Mouse (Mus musculus) WW6 (cell line): ENCODE data around the gene Mvb12a.
A peak's percentile ranks its signal among the peaks of the same experiment; 100 is the strongest.

ENCODE experiments used
- DNase-seq: peaks from one replicate; pipeline ENCODE4 v3.0.0-alpha.2; 2013; ENCODE audit warnings: low read depth, low spot score

Gene Mvb12a

DNA sequence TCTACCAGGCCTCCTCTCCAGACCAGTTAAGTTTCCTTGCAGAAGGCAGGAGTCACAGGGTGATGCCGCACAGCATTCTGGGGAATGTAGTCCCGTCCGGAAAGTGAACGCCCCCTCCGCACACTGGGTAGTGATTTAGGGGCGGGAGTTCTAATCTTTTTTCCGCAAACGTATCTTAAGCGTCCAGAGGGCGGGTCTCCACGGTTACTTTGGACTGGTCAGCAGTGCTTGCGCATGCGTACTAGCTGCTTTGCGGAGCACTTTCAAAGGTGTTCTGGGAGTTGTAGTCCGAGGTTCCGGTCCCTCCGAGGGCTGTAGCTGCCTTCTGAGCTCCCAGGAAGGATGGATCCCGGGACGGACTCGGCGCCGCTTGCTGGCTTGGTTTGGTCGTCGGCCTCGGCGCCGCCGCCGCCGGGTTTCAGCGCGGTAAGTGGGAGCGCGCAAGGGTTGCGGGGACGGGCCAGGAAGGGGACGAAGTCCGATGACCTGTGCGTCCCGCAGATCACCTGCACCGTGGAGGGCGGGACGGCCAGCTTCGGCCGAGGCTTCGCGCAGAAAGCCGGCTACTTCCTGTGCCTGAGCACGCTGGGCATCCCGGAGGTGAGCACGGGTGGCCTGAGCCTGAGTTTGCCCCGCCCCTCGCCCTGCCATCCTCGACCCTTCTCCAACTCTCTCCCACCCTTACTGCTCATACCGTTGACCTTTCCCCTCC is at the start of gene Mvb12a:
Gene Mvb12a, plus strand, starts transcription at position 291 of the 712 bp plus-strand sequence.
- DNase-seq = peak; percentile 100

DNA sequence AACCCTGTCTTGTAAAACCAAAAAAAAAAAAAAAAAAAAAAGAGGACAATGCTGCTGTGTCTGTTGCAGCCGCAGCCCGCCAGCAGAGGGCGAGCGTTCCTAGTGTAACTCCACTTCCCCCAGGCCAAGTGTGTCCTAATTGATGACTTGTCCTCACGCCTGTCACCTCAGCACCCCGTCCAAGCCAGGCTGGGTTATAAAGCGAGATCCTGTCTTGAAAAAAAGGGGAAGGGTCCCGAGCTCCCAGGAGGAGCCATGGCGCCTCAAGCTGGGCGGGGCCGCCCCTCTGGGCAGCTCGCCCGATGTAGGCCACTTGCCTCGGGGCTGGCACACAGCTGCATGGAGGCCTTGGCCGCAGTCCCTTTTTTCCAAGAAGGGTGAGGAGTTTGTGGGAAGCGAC is 47.7 kb upstream of the Mvb12a start:
- DNase-seq = no peak

DNA sequence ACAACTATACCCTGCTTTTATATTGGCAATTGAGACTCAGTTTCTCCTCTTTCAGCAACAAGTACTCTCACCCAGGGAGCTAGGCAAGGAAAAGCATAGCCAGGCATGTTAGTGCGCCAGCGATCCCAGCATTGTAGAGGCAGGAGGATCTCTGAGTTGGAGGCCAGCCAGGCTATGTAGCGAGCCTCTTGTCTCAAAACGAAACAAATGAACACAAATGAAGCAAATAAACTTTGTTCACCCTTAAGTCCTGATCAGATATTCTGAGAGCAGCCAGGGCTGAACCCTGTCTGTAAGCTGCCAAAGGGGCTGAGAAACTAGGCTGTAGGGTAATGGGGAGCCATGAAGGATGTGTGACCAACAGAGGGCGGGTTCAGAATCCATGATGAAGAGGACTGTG is 46.9 kb upstream of the Mvb12a start:
- DNase-seq = no peak

DNA sequence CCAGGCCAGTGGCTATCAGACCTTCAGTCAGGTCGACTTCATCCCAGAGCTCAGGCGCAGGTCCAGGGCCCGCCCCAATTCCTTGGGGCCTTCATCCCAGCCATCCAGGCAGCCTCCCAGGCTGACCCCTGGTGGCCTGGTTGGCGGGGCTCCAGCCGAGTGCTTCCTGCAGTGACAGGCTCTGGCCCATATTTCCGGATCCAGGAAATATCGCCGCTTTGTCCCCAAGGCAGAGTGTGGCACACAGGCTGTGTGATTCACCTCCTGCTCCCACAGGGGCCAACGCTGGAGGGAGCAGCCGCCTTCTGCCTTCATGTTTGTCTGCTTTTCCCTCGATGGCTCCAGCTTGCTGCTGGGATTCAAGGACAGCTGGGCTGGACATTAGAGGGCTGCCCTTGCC is 46.2 kb upstream of the Mvb12a start:
- no peak for DNase-seq

DNA sequence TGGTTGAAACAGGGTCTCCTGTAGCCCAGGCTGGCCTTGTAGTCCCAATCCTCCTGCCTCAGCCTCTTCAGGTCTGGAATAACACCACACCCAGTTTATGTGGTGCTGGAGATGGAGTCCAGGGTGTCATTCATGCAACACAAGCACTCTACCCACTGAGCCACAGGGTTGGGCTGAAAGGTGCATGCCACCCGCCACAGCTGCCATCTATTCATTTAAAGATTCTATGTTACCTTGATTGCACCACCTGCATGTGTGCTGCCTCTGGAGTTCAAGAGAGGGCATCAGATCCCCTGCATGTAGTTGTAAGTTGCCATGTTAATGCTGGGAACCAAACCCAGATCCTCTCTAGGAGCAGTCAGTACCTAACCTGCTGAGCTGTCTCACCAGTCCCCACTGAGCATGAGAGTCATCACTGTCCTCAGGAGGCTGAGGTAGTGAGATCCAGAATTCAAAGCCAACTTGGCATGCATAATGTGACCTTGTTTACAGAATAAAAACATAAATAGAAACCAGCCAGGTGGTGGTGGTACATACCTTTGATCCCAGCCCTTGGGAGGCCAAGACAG is 45.6 kb upstream of the Mvb12a start:
- no peak for DNase-seq

DNA sequence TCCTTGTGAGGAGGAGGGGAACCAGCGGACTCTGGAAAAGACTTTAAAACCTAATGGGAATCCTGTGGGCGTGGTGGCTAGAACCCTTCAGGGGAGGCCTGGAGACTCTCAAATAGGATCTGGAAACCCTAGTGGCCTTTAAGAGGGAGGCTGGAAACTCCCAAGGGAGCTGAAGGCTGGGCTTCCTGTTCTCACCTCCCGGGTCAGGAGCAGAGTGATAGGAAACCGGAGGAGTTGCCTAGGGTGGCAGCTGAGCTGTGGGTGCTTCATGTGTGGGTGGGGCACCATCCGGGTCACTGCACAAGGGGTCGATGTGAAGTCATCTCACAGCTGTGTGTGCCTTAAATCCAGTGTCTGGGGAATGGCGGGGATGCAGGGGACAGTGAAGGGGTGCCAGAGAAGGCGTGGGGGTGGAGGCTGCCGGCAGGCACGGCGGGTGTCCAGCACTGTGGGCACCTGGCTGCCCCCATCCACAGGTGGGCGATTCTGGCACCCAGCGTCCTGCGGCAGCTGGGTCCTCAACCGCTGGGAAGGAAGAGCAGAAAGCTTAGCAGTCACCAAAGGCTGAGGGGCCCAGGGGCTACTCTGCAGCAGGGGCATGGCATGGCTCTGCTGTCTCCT is 44.7 kb upstream of the Mvb12a start:
- DNase-seq = no peak

DNA sequence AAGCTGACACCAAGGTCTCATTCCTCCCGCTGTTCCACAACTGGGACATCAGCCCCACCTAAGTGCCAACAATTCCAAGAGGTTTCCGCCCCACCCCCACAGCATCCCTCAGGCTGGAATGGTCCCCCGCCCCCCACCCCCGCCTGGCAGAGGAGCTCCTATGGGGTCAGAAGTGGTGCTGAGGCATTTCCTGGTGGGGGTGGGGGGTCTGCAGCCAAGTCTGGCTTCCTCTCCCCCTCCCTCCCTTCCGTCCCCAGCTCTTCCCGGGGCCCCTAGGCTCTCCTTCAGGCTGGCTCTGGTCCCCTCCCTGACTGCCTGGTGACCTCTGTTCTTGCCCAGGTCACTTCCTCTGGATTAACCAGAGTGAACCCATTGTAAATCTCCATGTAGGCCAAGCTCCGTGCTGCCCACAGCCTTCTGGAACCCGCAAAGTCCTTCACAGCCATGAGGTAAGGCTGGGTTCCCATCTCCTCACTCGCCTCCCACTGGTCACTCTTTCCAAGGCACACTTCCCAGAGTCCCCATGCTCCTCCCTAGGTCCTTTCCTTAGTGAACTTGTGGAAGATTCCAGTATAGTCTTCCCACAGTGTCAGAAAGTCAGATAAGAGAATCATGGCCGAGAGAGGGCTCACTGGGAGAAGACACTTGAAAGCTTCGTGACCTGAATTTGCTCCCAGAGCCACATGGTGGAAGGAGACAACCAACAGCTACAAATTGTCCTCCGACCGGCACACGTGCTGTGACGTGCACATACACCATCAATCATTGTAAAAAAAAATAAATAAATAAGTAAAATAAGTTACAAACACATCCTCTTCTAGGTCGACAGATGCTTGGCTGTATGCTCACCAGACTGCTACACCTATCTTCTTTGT is 43.7 kb upstream of the Mvb12a start:
- no peak for DNase-seq

DNA sequence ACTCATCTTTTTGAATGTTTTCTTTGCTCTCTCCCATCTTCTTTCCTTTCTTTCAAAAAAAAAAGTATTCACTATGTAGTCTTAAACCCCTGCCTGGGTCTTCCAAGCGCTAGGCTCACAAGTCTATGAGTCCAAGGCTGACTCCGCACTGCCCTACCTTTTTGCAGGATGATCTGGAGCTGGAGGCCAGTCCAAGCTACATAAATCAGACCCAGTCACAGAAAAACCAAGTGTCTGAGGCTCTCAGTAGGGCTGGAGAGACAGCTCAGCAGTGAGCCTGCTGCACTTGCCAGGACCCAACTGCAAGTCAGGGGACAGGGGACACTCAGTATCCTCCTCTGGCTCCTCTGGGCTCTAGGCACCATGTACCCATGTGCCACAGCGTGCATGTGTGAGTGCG is 38.4 kb upstream of the Mvb12a start:
- DNase-seq = no peak

DNA sequence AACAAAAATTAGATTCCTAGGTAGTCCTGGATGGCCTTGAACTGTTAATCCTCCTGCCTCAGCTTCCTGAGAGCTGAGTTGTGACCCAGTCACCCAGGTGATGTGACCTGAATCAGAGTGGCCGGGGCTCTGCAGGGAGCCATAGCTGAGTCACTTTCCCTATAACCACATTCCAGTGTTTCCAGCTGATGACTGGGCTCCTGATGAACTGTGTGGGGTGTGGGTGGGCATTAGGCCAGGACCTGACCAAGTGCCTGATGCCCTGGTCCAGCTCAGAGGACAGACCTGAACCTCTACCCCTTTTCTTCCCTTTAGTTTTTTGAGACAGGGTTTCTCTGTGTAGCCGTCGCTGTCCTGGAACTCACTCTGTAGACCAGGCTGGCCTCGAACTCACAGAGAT is 37.4 kb upstream of the Mvb12a start:
- DNase-seq = no peak

DNA sequence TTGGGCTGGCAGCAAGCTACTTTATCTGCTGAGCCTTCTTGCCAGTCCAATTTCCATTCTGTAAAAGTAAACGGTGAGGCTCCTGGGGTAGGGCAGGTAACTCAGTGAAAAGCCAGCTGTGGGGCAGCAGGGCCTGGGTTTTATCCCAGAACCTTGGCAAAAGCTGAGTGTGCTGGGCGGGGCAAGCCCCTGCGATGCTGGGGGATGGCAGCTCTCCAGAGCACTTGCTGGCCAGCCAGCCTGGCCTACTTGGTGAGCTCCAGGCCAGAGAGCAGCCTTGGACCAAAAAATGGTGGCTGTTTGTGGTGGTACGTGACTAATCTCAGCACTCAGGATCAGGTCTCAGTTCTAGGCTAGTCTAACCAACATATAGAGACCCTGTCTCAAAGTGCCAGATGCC is 36.7 kb upstream of the Mvb12a start:
- no peak for DNase-seq

DNA sequence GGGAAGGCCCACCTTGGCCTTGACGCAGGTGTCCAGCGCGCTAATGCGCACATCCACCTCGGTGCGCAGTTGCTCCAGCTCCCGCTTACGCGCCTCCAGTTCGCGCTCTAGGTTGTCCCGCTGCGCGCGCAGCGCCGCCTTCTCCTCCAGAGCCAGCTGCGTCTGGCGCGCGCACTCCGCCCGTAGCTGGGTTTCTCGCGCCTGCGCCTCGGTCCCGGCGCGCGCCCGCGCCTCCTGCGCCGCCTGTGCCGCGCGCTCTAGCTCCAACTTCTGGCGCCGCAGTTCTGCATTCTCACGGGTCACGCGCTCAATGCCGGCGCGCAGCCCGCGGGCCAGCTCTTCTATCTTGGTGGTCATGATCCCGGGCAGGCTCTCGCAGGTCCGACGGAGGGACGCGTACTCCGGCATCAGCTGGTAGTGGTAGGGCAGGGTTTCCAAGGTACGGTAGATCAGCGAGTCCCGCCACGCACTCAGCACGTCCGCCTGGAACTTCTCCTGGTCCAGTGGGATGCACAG is 35.1 kb upstream of the Mvb12a start:
- DNase-seq = peak; percentile 94

DNA sequence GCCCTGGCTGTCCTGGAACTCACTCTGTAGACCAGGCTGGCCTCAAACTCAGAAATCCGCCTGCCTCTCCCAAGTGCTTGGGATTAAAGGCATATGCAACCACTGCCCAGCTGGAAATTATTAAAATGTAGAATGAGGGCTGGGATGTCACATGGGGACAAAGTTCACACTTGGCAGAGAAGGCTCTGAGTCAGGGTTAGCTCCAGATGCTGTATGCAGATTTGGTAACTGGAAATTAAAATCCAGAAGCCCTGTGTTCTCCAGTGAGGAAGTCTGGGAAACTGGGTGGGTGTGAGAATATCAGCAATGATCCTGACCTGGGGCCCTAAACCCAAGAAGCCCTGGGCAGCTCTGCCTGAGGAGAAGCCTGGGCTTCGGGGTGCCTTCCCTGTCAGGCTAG is 33.4 kb upstream of the Mvb12a start:
- DNase-seq = no peak

DNA sequence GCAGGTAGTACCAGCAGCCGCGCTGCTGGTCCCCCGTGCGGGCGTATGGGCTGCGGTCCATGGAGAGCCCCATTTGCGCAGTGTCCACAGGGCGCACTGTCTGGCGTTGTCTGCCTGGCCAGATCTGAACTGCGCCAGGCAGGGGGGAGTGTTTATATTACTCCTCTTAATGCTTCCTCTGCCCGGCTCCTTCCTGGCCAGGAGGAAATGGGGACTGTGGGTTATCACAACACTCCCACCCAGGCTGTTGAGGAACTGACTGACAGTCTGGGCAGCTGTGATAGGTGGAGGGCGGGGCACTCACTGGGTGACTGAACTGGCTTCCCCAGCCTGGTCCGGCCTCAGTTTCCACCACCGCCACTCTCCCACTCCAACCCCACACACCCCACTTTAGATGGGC is 31.1 kb upstream of the Mvb12a start, which contains the start of gene Plvap:
Gene Plvap, minus strand, starts transcription at position 109 of the 400 bp plus-strand sequence.
- DNase-seq = no peak

DNA sequence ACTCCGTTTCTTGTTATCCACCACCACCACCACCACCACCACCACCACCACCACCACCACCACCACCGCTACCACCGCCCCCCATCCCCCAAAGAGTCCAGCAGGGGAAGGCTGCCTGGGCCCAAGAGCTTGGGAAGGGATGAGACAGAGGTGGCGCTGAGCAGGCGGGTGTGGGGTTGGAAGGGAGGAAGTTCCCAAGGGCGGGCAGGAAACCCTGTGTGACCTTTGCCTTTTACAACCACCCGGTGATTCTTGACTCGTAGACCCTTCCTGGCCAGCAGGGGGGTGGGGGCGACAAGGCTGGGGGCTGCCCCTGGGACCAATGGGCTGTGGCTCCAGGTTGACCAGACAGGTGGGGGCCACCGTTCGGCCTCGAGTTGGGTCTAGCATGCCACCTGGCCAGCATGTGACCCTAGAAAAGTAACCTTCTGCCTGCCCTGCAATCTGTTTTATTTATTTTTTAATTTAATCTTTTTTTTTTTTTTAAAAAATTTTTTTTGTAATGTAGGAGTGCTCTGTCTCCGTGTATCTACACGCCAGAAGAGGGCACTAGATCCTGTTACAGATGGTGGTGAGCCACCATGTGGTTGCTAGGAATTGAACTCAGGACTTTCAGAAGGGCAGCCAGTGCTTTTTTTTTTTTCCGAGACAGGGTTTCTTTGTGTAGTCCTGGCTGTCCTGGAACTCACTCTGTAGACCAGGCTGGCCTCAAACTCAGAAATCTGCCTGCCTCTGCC is 29.5 kb upstream of the Mvb12a start:
- no peak for DNase-seq

DNA sequence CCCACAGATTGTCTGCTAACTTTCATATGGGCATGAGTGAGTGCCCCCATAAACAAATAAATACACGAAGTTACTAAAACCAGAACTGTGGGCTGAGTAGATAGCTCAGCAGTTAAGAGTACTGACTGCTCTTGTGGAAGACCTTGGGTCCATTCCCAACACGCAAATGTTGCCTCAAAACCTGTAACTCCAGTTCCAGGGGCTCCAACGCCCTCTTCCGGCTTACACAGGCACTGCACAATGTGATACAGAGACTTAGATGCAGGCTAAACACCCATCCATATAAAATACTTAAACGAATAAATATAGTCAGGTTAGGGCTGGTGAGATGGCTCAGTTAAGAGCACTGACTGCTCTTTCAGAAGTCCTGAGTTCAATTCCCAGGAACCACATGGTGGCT is 27.7 kb upstream of the Mvb12a start:
- DNase-seq = no peak

DNA sequence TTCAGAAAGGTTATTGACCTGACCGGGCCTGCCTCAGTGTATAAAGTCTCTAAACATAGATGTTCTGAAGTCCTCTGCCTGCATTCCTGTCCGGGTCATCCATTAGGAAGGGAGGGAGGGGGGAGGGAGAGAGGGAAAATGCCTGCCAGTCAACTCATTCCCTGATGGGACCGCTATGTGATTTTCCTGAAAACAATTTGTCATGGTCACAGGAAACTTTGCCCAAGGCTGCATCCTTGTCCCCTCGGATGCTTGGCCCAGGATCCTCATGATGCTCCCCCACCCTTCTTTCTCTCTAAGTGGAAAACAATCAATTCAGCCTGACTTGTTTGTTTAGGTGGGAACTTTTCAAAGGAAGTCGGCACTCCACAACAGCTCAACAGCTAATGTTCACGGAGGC is 25.9 kb upstream of the Mvb12a start:
- no peak for DNase-seq

DNA sequence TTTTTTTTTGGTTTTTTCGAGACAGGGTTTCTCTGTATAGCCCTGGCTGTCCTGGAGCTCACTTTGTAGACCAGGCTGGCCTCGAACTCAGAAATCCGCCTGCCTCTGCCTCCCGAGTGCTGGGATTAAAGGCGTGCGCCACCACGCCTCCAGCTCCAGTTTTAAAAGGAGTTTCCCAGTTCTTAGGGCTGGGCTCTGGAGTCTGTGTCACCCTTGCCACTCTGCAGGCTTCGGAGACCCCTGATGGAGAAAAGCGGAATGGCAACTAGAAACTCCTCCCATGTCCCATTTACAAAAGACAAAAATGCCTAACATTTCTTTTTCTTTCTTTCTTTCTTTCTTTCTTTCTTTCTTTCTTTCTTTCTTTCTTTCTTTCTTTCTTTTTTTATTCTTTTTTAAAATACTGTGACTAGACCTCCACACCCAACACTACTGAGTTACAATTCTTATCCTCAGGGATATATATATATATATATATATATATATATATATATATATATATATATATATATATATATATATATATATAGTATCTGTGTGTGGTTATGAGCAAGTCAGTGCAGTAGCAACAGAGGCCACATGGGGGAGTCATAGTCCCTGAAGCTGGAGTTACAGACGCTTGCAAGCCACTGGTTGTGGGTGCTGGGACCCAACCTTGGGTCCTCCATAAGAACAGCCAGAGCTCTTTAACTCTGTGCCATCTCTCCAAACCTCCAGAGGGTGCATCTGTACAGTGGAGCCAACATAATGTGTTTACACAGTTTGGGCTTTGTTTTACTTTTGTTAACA is 23.5 kb upstream of the Mvb12a start:
- peak; percentile 85 for DNase-seq

DNA sequence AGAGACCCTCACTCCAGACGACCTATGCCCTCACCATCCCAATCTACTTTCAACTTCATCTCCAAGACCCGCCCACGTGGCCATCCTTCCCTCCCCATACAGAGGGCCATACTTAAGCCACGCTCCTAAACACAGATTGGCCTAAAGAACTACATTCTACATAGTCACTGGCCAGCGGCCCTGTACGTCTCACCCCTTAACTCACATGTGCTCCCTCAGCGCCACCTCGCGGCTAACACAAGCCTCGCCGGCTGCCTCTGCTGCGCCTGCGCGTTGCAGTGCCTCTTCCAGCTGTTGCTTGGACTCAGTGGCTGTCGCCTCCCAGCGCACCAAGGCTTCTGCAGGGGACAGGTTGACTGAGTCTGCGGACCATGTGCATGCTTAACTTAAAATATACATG is 21.1 kb upstream of the Mvb12a start:
- peak; percentile 94 for DNase-seq

DNA sequence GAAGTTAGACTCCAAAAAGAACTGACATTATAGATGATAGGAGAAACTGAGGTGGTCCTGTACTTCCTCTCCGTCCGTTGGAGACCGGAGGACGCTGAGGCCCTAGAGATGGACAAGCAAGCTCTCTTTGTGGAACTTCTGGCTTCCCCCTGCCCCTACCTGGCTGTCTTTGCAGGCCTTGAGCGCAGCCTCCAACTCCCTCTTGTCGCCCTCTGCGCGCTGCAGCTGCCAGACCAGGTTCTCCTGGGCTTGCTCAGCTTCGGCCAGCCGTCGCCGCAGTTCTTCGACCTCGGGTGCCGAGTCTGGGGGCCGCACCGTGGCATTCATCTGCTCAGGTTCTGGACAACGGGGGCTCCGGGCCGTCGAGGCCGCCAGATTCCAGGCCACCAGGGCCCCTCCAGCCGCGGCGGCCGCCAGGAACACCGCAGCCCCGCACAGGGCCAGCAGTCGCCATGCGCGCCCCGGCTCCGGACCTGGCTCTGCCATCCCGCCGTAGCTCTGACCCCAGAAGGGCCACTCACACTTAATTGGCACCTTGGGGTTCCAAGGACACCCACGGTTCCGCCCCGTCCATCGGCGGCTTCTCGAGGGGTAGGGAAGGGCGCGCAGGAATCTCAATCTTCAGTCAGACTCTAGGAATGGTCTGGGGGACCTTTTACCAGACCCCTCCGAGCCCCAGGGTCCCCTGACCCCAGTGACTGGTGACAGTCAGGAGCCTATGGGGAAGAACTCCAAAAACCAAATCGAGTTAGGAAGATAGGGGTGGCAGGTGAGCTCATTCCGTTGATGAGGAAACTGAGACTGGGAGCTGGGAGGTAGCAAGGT is 17.3 kb upstream of the Mvb12a start, which contains the start of gene Ccdc194:
Gene Ccdc194, minus strand, starts transcription at position 486 of the 825 bp plus-strand sequence.
- no peak for DNase-seq
